Mouse (Mus musculus): ENCODE data around the gene Poc1b.

DNA sequence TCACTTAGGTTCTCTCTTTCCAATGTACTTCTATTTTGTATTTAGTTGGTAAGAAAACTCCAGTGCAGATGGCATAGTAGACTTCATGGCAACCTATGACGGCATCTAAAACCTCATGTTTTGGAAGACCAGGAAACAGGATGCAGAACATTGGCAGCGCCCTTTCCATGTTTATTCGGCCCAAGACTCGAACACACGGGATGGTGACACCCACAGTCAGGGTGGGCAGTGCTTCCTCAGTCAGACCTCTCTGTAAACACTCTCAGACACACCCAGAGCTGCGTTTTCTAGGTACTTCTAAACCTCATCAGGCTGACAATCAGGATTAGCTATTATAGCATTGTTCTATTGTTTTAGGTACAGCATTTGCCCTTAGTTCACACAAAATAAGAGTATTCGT lies 46.2 kb upstream of the Poc1b start:
- TF ChIP-seq GATA1 (IDR thresholded peaks at IDR 0.05; ENCODE audit: low read length) = no peak
- no peak for TF ChIP-seq TAL1 (IDR thresholded peaks at IDR 0.05; ENCODE audit: low read length)
